Mouse (Mus musculus) layer of hippocampus, postnatal 10 days (tissue): ENCODE results near the gene Fbxo36. TPM values are rescaled to one million over a fixed set of nuclear protein-coding genes. Genes with fewer than 3 reads are reported as not detected.
A peak's percentile ranks its signal among the peaks of the same experiment; 100 is the strongest.

Experiments
- DNase-seq, 2 experiments: peaks; one replicate each; pipeline ENCODE4 v3.0.0; 2021; ENCODE audit warnings: low spot score in 2 of 2
- long read RNA-seq: library from polyadenylated mRNA; stranded (forward); transcript quantifications from one replicate; pipeline ENCODE4 v2.0.0, GENCODE M21; 2023
- total RNA-seq, 2 experiments: library from RNA; stranded (reverse); gene quantifications; 2 replicates each; pipeline ENCODE4 v1.2.3; 2021

Fbxo36 gene
- 1 to 10 TPM; 1.8 to 2.2 TPM for total RNA-seq
- long read RNA-seq, transcript Fbxo36-201 (4 exons, 901 nt) = major isoform, 7 of 8 reads
- long read RNA-seq, partial matches to known transcripts = 0 of 8 reads
- long read RNA-seq, other reads (novel, unspliced or antisense) = 1 of 8 reads

DNA sequence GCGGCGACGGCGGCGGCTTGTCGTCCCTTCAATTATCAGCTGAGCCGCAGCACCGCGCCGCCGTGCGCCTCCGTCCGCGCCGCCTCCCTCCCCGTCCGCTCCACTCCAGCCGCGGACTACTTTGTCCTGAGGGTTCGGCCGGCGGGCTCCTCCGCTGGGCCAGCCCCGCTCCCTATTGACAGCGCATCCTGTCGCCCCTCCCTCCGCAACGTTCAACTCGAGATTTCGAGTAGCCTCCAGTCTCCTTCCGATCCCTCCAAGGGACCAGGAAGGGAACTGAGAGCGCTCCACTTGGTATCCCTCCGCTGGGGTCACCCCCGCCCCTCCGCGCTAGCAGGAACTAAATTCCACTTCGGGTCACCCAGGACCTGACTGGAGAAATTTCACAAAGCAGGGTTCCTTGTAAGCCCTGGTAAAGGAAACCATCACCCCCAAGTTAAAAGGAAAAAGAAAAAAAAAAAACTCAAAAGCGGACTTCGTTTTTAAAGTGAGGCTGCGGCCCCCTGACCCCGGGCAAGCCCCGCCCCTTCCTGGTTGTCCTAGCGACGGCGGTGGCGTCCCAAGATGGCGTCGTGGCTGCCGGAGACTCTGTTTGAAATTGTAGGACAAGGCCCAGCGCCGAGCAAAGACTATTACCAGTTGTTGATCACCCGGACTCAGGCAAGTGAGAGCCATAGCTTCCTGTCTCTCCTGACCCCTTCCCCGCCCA, at the start of gene Fbxo36:
Gene Fbxo36, plus strand, starts transcription at position 533 of the 709 bp plus-strand sequence.
- DNase-seq = peak; percentile 91 to 94

- no peak for DNase-seq
Measured at GRCm38 (mm10) chr1:84791393-84791792, 48.2 kb upstream of the Fbxo36 start.

DNA sequence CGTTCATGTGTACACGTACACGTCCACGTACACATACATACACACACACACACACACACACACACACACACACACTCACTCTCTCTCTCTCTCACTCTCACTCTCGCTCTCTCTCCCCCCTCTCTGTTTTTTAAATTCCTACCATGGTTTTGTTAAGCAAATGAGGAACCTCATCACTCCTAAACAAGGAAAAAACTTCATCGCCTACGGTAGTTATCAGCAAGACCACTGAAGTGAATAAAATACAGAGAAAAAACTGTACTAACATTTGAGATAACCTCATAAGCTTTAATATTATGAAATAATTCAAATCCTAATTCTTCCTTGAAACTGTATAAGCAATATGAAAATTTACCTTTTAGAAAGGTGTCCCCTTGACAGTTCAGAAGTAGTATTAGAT, 44.3 kb upstream of the Fbxo36 start:
- no peak for DNase-seq

DNA sequence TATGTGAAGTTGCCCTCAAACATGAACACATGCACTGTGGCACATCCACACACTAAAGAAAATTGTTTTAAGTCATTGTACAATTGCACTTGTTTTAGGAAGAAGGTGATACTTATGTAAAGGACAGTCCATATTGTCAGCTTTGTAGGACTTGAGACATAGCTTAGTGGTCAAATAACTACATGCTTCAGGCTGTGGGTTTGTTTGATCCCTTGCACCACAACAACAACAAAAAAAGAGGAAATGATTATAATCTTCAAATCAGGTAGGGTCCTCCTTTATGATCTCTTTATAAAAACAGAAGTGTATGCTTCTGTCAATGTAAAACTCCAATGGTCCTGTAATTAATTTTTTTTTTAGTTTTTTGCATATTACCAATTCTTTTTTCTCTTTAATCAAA, 40.5 kb upstream of the Fbxo36 start:
- DNase-seq = no peak

- DNase-seq = no peak
Measured at GRCm38 (mm10) chr1:84803788-84804187, 35.9 kb upstream of the Fbxo36 start.

DNA sequence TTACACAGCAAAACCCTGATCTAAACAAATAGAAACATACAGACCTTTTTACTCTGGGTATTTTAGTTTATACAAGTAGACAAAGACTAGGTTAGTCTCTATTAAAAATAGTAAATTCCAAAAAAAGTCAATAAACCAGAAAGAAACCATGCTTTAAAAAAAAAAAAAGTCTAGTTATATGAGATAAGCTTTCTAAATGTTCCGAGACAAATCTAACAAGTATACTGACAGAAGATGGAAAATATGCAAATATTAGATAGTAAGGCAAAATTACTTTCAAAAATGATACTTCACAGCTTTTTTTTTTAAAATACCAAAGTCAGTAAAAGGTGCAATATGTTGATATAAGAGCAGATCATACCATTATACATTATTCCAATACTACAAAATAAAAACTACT, 22.0 kb upstream of the Fbxo36 start:
- no peak for DNase-seq

- DNase-seq = no peak
Measured at GRCm38 (mm10) chr1:84825091-84825490, 14.6 kb upstream of the Fbxo36 start.

DNA sequence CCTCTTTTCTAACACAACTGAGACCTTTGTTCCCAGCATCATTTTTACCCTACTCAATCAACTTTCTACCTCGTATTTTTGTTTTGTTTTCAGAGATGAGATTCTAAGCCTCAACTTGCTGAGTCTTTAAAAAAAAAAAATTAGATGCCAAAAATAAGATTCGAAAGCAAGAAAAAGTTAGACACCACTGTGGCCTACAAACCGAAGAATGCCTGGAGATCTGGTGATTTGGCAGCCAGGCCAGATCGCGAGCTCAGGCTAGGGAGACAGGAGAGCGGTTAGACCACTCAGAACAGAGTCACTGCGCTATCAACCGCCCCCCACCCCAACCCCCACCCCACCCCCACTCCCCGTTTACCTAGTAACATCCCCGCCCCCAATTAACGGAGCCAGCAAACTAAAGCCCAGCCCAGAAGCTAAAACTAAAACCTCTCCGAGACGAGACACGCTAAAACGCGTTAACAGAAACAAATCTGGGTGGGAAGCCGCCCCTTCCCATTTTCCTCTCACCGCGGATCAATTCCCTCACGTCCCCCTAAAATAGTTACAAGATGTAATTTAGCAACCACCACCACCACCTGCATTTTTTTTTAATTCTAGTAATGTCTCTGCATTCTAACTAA, 2.0 kb upstream of the Fbxo36 start:
- DNase-seq = no peak

DNA sequence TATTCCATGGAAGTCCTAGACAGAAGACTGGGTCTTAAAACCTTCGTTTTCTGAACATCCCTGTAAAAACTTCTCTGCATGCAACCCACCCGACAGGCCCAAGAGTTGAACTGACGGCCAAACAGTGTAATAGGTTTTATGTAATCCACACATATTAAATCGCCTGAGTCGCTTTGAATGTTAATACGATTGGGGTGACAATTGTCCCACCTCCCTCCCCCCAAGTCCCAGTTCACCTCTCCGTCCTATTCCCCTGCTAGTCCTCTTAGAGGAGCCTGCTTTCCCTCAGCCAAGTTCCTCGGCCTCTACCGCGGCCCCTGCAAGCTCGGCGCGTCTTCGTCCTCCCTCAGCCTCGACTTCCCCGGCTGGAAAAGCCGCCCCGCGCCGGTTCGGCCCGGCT, 1.5 kb upstream of the Fbxo36 start:
- DNase-seq = no peak

- DNase-seq = peak; percentile 74 to 79
Measured at GRCm38 (mm10) chr1:84838621-84839151, 955 bp upstream of the Fbxo36 start.

GRCm38 (mm10) chr1:84840018-84840664, 500 bp downstream of the Fbxo36 start, which contains the start of gene Trip12:
Gene Trip12 (minus strand): TSS chr1:84840516.
- DNase-seq = no peak

GRCm38 (mm10) chr1:84841061-84841460, 1.4 kb downstream of the Fbxo36 start:
- no peak for DNase-seq

- DNase-seq = no peak
Measured at GRCm38 (mm10) chr1:84843366-84843765, 3.7 kb downstream of the Fbxo36 start.

DNA sequence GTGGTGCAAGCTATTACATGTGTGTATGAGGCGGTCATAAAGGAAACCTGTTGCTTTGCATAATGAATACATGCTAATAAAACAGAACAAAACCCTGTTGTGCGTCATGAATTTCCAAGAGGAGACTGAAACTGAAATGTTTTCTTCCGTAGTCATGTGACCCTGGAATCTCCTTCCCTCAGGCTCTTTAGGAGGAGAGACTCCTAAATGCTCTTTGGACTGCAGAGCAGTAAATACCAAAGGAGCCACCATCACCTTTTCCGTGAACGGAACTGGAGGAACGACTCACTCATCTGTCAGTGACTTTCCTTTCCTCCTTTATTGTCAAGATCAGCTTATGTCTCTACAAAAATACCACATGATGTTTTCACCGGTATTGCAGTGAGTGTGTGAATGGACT, 8.1 kb downstream of the Fbxo36 start:
- DNase-seq = no peak

DNA sequence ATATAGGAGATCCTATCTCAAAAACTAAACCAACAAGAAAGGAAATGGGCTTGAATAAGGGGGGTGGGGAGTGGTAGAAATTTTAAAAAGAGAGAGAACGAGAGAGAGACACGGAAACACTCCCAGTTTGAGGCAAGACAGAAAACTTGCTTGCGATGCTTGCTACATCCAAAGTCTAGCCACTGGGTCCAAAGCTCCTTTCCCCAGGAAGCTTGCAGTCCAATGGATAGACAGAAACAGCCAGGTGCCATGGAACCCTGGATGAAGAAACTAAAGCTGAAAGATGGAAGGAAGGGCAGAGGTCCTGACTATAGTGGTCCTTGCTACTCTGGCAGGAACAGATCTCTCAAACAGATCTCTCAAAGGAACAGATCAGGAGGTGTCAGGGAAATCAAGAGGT, 8.7 kb downstream of the Fbxo36 start:
- DNase-seq = no peak

DNA sequence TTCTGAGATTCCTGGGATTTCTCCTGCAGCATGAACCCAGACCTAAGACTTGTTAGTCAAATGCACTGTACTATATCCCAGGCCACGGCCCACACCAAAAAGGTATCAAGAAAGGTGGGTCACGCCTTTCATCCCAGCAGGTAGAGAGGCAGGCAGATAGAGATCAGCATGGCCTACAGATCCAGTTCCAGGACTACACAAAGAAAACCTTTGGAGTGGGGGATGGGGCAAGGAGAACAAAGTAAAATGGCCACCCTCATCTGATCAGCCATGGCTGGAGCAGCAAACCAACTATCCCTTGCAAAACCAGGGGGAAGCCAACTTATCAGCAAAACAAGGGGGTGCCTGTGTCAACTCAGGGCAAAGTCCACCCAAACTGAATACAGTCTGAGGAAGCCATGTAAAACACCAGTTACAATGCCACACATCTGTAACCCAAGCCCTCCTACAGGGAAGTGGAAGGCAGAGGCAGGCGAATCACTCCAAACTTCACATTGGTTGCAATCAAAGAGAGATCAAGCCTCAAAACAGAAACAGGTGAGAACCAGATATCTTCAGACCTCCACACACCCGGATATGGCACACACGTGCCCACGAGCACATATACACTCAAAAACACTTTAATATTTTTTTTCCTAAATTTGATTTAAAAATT, 9.3 kb downstream of the Fbxo36 start:
- DNase-seq = no peak

- DNase-seq = no peak
Measured at GRCm38 (mm10) chr1:84849804-84850203, 10.2 kb downstream of the Fbxo36 start.

DNA sequence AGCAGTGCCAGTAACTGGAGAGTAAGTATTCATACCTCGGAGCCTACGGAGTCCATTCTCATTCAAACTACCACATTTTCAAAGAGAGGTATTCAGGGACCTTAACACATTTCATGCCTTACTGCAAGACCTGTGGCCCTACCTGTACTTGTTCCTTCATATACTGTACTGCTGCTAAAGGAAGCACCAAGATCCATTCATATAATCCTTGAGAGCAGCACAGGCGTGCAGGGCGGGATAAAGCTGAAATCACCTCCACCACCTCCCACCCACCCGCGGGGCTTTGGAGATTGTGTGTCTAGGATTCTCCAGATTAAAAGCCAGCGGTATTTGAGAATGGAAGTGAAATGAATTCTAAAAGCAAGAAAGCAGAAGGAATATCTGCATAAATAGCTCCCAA, 10.8 kb downstream of the Fbxo36 start:
- no peak for DNase-seq

DNA sequence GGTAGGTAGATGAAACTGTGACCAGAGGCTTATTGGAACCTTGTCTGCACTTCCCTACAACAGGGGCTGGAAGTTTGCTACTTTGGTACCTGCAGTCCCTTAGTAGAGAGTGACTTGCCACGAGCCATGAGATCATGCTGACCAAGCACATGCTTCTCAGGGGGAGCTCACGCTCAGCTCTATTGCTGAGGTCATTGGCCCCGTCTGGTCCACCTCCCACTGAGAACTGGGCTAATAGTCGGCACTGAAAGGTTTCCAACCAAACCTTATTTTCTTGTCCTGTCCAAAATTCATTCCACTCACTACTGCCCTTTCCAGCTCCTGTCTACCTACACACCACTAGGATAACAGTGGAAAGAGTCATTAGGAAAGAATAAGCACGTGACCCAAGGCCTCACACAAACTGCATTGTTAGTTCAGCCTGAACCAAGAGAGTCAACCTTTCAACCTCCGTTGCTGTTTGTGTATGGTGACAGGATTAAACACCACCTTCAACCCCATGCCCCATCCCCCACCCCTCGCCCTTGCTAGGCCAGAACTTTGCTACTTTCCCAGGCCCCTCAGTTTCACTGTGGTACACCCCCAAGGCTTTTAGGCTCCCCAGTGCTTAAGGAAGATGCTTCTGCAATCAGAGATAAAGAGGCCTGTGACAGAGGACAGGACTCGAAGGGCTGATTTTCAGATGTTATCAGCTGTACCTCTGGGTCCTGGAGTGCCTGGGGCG, 12.0 kb downstream of the Fbxo36 start:
- DNase-seq = no peak

DNA sequence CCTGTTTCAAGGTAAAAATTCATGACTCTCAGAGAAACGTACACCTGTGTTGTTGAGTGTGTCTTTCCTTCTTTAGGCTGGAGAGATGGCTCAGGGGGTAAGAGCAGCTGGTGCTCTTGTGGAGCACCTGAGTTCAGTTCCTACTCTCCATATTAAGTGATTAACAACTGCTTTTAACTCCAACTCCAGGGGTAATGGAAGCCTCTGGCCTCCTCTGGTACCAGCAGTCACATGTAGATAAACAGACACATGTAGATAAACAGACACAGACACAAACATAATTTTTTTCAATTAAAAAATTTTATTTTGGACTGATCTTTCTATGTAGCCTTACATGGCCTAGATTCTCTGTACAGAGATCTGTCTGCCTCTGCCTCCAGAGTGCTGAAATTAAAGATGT, 14.1 kb downstream of the Fbxo36 start:
- DNase-seq = no peak

DNA sequence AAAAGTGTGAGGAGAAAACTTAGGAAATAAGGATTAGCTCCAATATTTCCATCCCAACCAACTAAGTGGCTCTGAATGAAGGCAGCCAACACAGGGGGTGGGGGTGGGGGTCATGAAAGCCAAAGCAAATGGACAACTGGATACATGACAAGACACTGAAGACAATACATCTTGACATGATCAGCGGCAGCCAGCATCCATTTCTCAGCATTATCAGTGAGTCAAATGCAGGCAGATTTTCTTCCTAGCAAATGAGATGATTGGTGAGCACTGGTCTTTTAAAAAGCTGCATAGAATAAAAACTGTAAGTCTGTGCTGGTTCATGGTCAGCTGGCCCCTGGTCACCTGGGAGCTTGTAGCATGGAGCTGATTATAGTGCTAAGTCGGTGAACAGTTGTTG, 15.3 kb downstream of the Fbxo36 start:
- DNase-seq = no peak
